Mouse (Mus musculus) cerebellum, adult 9-11 months (tissue): ENCODE data around the gene Txlng.

ENCODE experiments used
- DNase-seq: peaks from one replicate; pipeline ENCODE4 v3.0.0; 2022

Txlng gene

GRCm38 (mm10) chrX:162759251-162760114, 69.8 kb downstream of the Txlng start:
- DNase-seq = no peak

GRCm38 (mm10) chrX:162756058-162756457, 73.2 kb downstream of the Txlng start:
- no peak for DNase-seq

GRCm38 (mm10) chrX:162754314-162754713, 74.9 kb downstream of the Txlng start:
- no peak for DNase-seq

- DNase-seq = no peak
Observed at GRCm38 (mm10) chrX:162752418-162752817, 76.8 kb downstream of the Txlng start.

GRCm38 (mm10) chrX:162748696-162749420, 80.4 kb downstream of the Txlng start:
- no peak for DNase-seq

GRCm38 (mm10) chrX:162736140-162736659, 93.1 kb downstream of the Txlng start:
- peak; percentile 43 for DNase-seq

- DNase-seq = peak; percentile 74
Observed at GRCm38 (mm10) chrX:162734997-162735929, 94.0 kb downstream of the Txlng start.

GRCm38 (mm10) chrX:162730031-162730430, 99.2 kb downstream of the Txlng start:
- no peak for DNase-seq
